Mouse (Mus musculus): ENCODE results near the gene Slc30a3. TPM values are rescaled to one million over a fixed set of nuclear protein-coding genes. Genes with fewer than 3 reads are reported as not detected.

The Slc30a3 gene
- polyA plus RNA-seq, 1 experiment from 2014 or later = 2.2 TPM

GRCm38 (mm10) chr5:31121111-31121510 is 13.1 kb upstream of the Slc30a3 start:
- Histone ChIP-seq H3K4me1 (no peaks in the 10 kb centered on the region), H3K4me2 (replicated peaks) (no peak overlapping the region), H3K27me3 (no peaks in the 10 kb centered on the region), H3K9me3 (no peaks in the 10 kb centered on the region), H3K4me3 (no peak overlapping the region), H3K27ac (replicated peaks) (no peak overlapping the region), H3K9ac (replicated peaks) (no peak overlapping the region), H3K36me3 (no peaks in the 10 kb centered on the region)
- no peak for ATAC-seq (replicated peaks)
- 89% methylated on average over 8 of the region's 8 CpGs for WGBS

- no peak overlapping the region for H3K9ac ChIP-seq (replicated peaks)
- 33% methylated on average over 10 of the region's 10 CpGs for WGBS
- H3K4me3 ChIP-seq = no peak overlapping the region
- H3K36me3 ChIP-seq = no peaks in the 10 kb centered on the region
- H3K4me1 ChIP-seq = no peaks in the 10 kb centered on the region
- no peak overlapping the region for H3K4me2 ChIP-seq (replicated peaks)
- no peaks in the 10 kb centered on the region for H3K9me3 ChIP-seq
- no peak overlapping the region for H3K27ac ChIP-seq (replicated peaks)
- no peak for ATAC-seq (replicated peaks)
- no peaks in the 10 kb centered on the region for H3K27me3 ChIP-seq
Measured at GRCm38 (mm10) chr5:31116912-31117311, 8.9 kb upstream of the Slc30a3 start.

- no peak within 1 kb of the TSS for H3K4me2 ChIP-seq (replicated peaks)
- no peaks in the 10 kb centered on the region for H3K36me3 ChIP-seq
- no peaks in the 10 kb centered on the region for H3K27me3 ChIP-seq
- ATAC-seq (replicated peaks) = no peak
- no peak within 1 kb of the TSS for H3K27ac ChIP-seq (replicated peaks)
- no peak within 1 kb of the TSS for H3K9ac ChIP-seq (replicated peaks)
- no peaks in the 10 kb centered on the region for H3K4me1 ChIP-seq
- H3K4me3 ChIP-seq = no peak within 1 kb of the TSS
- no peaks in the 10 kb centered on the region for H3K9me3 ChIP-seq
- 59% methylated on average over 3 of the region's 3 CpGs for WGBS
Measured at GRCm38 (mm10) chr5:31116354-31116753, 8.3 kb upstream of the Slc30a3 start, which contains the start of gene Trim54. TSS of gene Trim54 (plus strand) at chr5:31116712.

GRCm38 (mm10) chr5:31110781-31111180 is 2.7 kb upstream of the Slc30a3 start:
- no peak for ATAC-seq (replicated peaks)
- no peak overlapping the region for H3K27ac ChIP-seq (replicated peaks)
- 42% methylated on average over 7 of the region's 7 CpGs for WGBS

GRCm38 (mm10) chr5:31105814-31106335 is 2.2 kb downstream of the Slc30a3 start, which contains the start of gene Dnajc5g:
TSS of gene Dnajc5g (plus strand) at chr5:31106285.
- H3K4me3 ChIP-seq = no peak within 1 kb of the TSS
- no peaks in the 10 kb centered on the region for H3K36me3 ChIP-seq
- H3K27me3 ChIP-seq = no peaks in the 10 kb centered on the region
- no peak within 1 kb of the TSS for H3K4me2 ChIP-seq (replicated peaks)
- no peak for ATAC-seq (replicated peaks)
- H3K9me3 ChIP-seq = no peaks in the 10 kb centered on the region
- H3K27ac ChIP-seq (replicated peaks) = no peak within 1 kb of the TSS
- H3K4me1 ChIP-seq = no peaks in the 10 kb centered on the region
- 89% methylated on average over 9 of the region's 9 CpGs for WGBS
- no peak within 1 kb of the TSS for H3K9ac ChIP-seq (replicated peaks)

More at GRCm38 (mm10) chr5:31110781-31111180, 2.7 kb upstream of the Slc30a3 start:
- Histone ChIP-seq H3K36me3 (no peaks in the 10 kb centered on the region), H3K27me3 (no peaks in the 10 kb centered on the region), H3K9me3 (no peaks in the 10 kb centered on the region), H3K9ac (replicated peaks) (no peak overlapping the region), H3K4me3 (no peak overlapping the region), H3K4me1 (no peaks in the 10 kb centered on the region), H3K4me2 (replicated peaks) (no peak overlapping the region)

- WGBS = 27% methylated on average over 11 of the region's 11 CpGs
- no peaks in the 10 kb centered on the region for H3K9me3 ChIP-seq
- H3K27ac ChIP-seq (replicated peaks) = no peak overlapping the region
- no peaks in the 10 kb centered on the region for H3K36me3 ChIP-seq
- peak overlapping the region; percentile 34 for H3K4me3 ChIP-seq
- H3K9ac ChIP-seq (replicated peaks) = peak overlapping the region; percentile 19; the same call in 1 of the 2 replicates
- peak overlapping the region; percentile 49 for H3K4me2 ChIP-seq (replicated peaks)
- peaks cover 36% of the 10 kb centered on the region for H3K4me1 ChIP-seq
- H3K27me3 ChIP-seq = peaks cover 72% of the 10 kb centered on the region
- no peak for ATAC-seq (replicated peaks)
Measured at GRCm38 (mm10) chr5:31095711-31096480, 12.1 kb downstream of the Slc30a3 start.

GRCm38 (mm10) chr5:31094799-31095691 is 13.0 kb downstream of the Slc30a3 start:
- peak overlapping the region; percentile 49 for H3K4me2 ChIP-seq (replicated peaks)
- peaks cover 80% of the 10 kb centered on the region for H3K27me3 ChIP-seq
- no peaks in the 10 kb centered on the region for H3K36me3 ChIP-seq
- H3K27ac ChIP-seq (replicated peaks) = no peak overlapping the region
- no peak for ATAC-seq (replicated peaks)
- H3K9ac ChIP-seq (replicated peaks) = peak overlapping the region; percentile 19; the same call in 1 of the 2 replicates
- H3K4me3 ChIP-seq = peak overlapping the region; percentile 34
- H3K9me3 ChIP-seq = no peaks in the 10 kb centered on the region
- under 1% methylated on average over 59 of the region's 59 CpGs for WGBS
- H3K4me1 ChIP-seq = peaks cover 36% of the 10 kb centered on the region

GRCm38 (mm10) chr5:31094100-31094798 is 13.8 kb downstream of the Slc30a3 start:
- Histone ChIP-seq H3K4me1 (peaks cover 36% of the 10 kb centered on the region), H3K36me3 (no peaks in the 10 kb centered on the region), H3K4me3 (peak overlapping the region; percentile 34), H3K4me2 (replicated peaks) (peak overlapping the region; percentile 49), H3K9me3 (no peaks in the 10 kb centered on the region), H3K27ac (replicated peaks) (no peak overlapping the region), H3K27me3 (peaks cover 85% of the 10 kb centered on the region), H3K9ac (replicated peaks) (no peak overlapping the region)
- ATAC-seq (replicated peaks) = peak; percentile 16; the same call in 1 of the 2 replicates
- WGBS = 1% methylated on average over 29 of the region's 29 CpGs

- WGBS = under 1% methylated on average over 50 of the region's 54 CpGs
- H3K27ac ChIP-seq (replicated peaks) = no peak overlapping the region
- H3K4me3 ChIP-seq = peak overlapping the region; percentile 34
- peaks cover 36% of the 10 kb centered on the region for H3K4me1 ChIP-seq
- peak; percentile 66 for ATAC-seq (replicated peaks)
- no peaks in the 10 kb centered on the region for H3K36me3 ChIP-seq
- peak overlapping the region; percentile 39 for H3K9ac ChIP-seq (replicated peaks)
- no peaks in the 10 kb centered on the region for H3K9me3 ChIP-seq
- H3K4me2 ChIP-seq (replicated peaks) = peak overlapping the region; percentile 49
- peaks cover 88% of the 10 kb centered on the region for H3K27me3 ChIP-seq
Measured at GRCm38 (mm10) chr5:31093151-31094041, 14.6 kb downstream of the Slc30a3 start.

- H3K4me1 ChIP-seq = peaks cover 36% of the 10 kb centered on the region
- H3K27me3 ChIP-seq = peaks cover 80% of the 10 kb centered on the region
- no peak overlapping the region for H3K27ac ChIP-seq (replicated peaks)
- WGBS = 2% methylated on average over 42 of the region's 53 CpGs
- H3K9me3 ChIP-seq = no peaks in the 10 kb centered on the region
- H3K4me3 ChIP-seq = peak overlapping the region; percentile 34
- no peaks in the 10 kb centered on the region for H3K36me3 ChIP-seq
- H3K9ac ChIP-seq (replicated peaks) = peak overlapping the region; percentile 39
- H3K4me2 ChIP-seq (replicated peaks) = peak overlapping the region; percentile 49
- no peak for ATAC-seq (replicated peaks)
Measured at GRCm38 (mm10) chr5:31092231-31092975, 15.6 kb downstream of the Slc30a3 start.
